Mouse (Mus musculus): ENCODE results near the gene Adora2b. TPM values are rescaled to one million over a fixed set of nuclear protein-coding genes. Genes with fewer than 3 reads are reported as not detected.

Adora2b gene
- polyA plus RNA-seq, 1 experiment, result 7.7 TPM

DNA sequence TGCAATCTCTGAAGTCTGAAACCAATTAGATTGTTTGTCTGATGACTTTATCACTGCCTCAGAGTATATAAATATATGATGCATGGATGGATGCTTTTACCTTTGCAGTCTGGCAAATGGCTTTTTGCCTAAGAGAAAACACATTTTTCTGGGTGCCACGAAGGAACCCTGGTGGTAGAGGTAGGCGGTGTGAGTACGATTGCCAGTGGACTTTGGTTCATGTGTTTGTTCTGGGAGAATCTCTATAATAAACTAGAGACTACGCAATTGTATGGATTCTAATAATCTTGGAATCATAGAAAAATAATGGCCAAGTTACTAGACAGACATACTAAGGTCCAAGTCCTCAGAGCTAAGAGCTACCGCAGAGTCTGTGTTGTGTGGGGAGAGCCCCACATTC is 66.2 kb downstream of the Adora2b start:
- Histone ChIP-seq H3K4me1 (ENCODE audit: control insufficient read depth, insufficient read depth, low read length) (peaks cover 8% of the 10 kb centered on the region), H3K27ac (ENCODE audit: insufficient read depth, low read length) (no peak overlapping the region), H3K4me3 (replicated peaks; ENCODE audit: insufficient read depth, low read depth, low read length) (no peak overlapping the region), H3K27me3 (ENCODE audit: control insufficient read depth, insufficient read depth, low read length) (no peaks in the 10 kb centered on the region)
- TF ChIP-seq CTCF (IDR thresholded peaks at IDR 0.05; ENCODE audit: borderline replicate concordance, insufficient read depth, low read depth, low read length) (no peak), POLR2A (IDR thresholded peaks at IDR 0.05; ENCODE audit: borderline replicate concordance, insufficient read depth, low read length) (no peak)
- WGBS, result 88% methylated on average over 5 of the region's 5 CpGs
- DNase-seq, result no peak

Other genes with a start within 250 kb of the Adora2b start
- gene Zswim7, start 32.4 kb downstream of the Adora2b start, polyA plus RNA-seq (2012; rRNA removed), result 24.3 and 31.8 TPM in 2 replicates
- gene Ttc19, start 32.5 kb downstream of the Adora2b start, polyA plus RNA-seq (2012; rRNA removed), result 39.8 and 40.1 TPM in 2 replicates
- 7.7 and 9.5 TPM in 2 replicates for gene Pigl, start 209.5 kb downstream of the Adora2b start, polyA plus RNA-seq (2012; rRNA removed)
- gene Ncor1, start 209.6 kb downstream of the Adora2b start, polyA plus RNA-seq (2012; rRNA removed), result 132 and 153 TPM in 2 replicates